Mouse (Mus musculus) gastrocnemius, postnatal 36 days (tissue): ENCODE measurements around the gene Rnf121. TPM values are rescaled to one million over a fixed set of nuclear protein-coding genes. Genes with fewer than 3 reads are reported as not detected.

Source experiments
- total RNA-seq, 2 experiments: library from RNA; stranded (reverse); gene quantifications; 2 replicates each; pipeline ENCODE4 v1.2.3; 2021

Gene Rnf121
- total RNA-seq, 2 experiments from 2014 or later, result 22.0 to 22.5 TPM

Other genes starting within 250 kb of the Rnf121 start
- gene Phox2a, start 247.2 kb downstream of the Rnf121 start, total RNA-seq, result not detected
- 10 to 100 TPM; 79.2 to 96.2 TPM for gene Inppl1, start 227.2 kb downstream of the Rnf121 start, total RNA-seq
- 1 to 10 TPM; 1.3 to 2.0 TPM for gene Folr2, start 208.3 kb downstream of the Rnf121 start, total RNA-seq
- 10 to 100 TPM; 16.6 to 22.3 TPM for gene Anapc15, start 201.8 kb downstream of the Rnf121 start, total RNA-seq
- gene Folr1, start 194.7 kb downstream of the Rnf121 start, total RNA-seq, result 1 to 10 TPM in 1 of 2 experiments, under 1 TPM in 1; 0.91 to 1.2 TPM
- 10 to 100 TPM; 93.2 to 99.8 TPM for gene Lamtor1, start 159.6 kb downstream of the Rnf121 start, total RNA-seq
- not detected for gene Tomt, start 159.1 kb downstream of the Rnf121 start, total RNA-seq
- 1 to 10 TPM; 2.9 to 3.2 TPM for gene Lrrc51, start 131.6 kb downstream of the Rnf121 start, total RNA-seq
- gene Numa1, start 131.4 kb downstream of the Rnf121 start, total RNA-seq, result 10 to 100 TPM; 43.4 to 48.3 TPM
- gene Il18bp, start 46.8 kb downstream of the Rnf121 start, total RNA-seq, result 1 to 10 TPM; 1.3 to 2.4 TPM
- gene Xndc1, start within 50 bp of the Rnf121 start, total RNA-seq, result 1 to 10 TPM; 3.2 to 4.5 TPM
- under 1 TPM; 0.54 to 0.66 TPM for gene Xntrpc, start 244 bp upstream of the Rnf121 start, total RNA-seq
- gene Trpc2, start 17.6 kb upstream of the Rnf121 start, total RNA-seq, result under 1 TPM; 0.42 to 0.54 TPM
- 100 to 1,000 TPM; 439 to 486 TPM for gene Art1, start 36.3 kb upstream of the Rnf121 start, total RNA-seq
- 10 to 100 TPM; 12.9 to 16.4 TPM for gene Art5, start 44.0 kb upstream of the Rnf121 start, total RNA-seq
- gene Chrna10, start 51.4 kb upstream of the Rnf121 start, total RNA-seq, result not detected
- gene Nup98, start 144.7 kb upstream of the Rnf121 start, total RNA-seq, result 10 to 100 TPM; 20.8 to 22.6 TPM
- 10 to 100 TPM; 23.3 to 25.4 TPM for gene Pgap2, start 144.7 kb upstream of the Rnf121 start, total RNA-seq
- 10 to 100 TPM; 15.6 to 15.7 TPM for gene Rhog, start 190.6 kb upstream of the Rnf121 start, total RNA-seq
- 100 to 1,000 TPM; 155 to 167 TPM for gene Stim1, start 202.3 kb upstream of the Rnf121 start, total RNA-seq